Mouse (Mus musculus) liver, adult 2 months (tissue): ENCODE measurements around the gene Fbxl14. TPM values are rescaled to one million over a fixed set of nuclear protein-coding genes. Genes with fewer than 3 reads are reported as not detected.

Experiments
- DNase-seq: peaks from one replicate; pipeline ENCODE4 v3.0.0-alpha.2; 2011; ENCODE audit warnings: low read depth, low spot score; ENCODE audit errors: extremely low read depth
- H3K27ac ChIP-seq: fragments of 200-500 bp; replicated peaks from 2 replicates; pipeline ENCODE4 v1.5.1; 2012; ENCODE audit warnings: low read depth, mild to moderate bottlenecking, control low read depth, inconsistent platforms, low read length; ENCODE audit not compliant: insufficient read depth
- H3K27me3 ChIP-seq: fragments of 200-500 bp; 2 replicates; pipeline ENCODE4 v1.6.1; 2012; ENCODE audit warnings: mild to moderate bottlenecking, moderate library complexity, low read length, inconsistent platforms; ENCODE audit not compliant: control insufficient read depth, insufficient read depth
- H3K36me3 ChIP-seq: fragments of 200-500 bp; 2 replicates; pipeline ENCODE4 v1.6.1; 2012; ENCODE audit warnings: low read length, inconsistent platforms; ENCODE audit not compliant: control insufficient read depth, insufficient read depth
- H3K4me1 ChIP-seq: fragments of 200-500 bp; 2 replicates; pipeline ENCODE4 v1.6.1; 2011; ENCODE audit warnings: low read length; ENCODE audit not compliant: control insufficient read depth, insufficient read depth
- H3K4me3 ChIP-seq: fragments of 200-500 bp; 2 replicates; pipeline ENCODE4 v1.5.1; 2011; ENCODE audit warnings: low read depth, mild to moderate bottlenecking, control low read depth, low read length, moderate library complexity; ENCODE audit not compliant: insufficient read depth
- H3K79me2 ChIP-seq: fragments of 200-500 bp; 2 replicates; pipeline ENCODE4 v1.6.1; 2012; ENCODE audit warnings: inconsistent platforms, mild to moderate bottlenecking, low read length, moderate library complexity; ENCODE audit not compliant: control insufficient read depth, insufficient read depth
- H3K9ac ChIP-seq: fragments of 200-500 bp; 2 replicates; pipeline ENCODE4 v1.6.1; 2012; ENCODE audit warnings: low read depth, mild to moderate bottlenecking, control low read depth, inconsistent platforms, low read length
- CTCF ChIP-seq: fragments of 200-500 bp; IDR thresholded peaks from 2 replicates; pipeline ENCODE4 v1.5.1; 2011; ENCODE audit warnings: low read depth, low read length, control low read depth
- POLR2A ChIP-seq: fragments of 200-500 bp; IDR thresholded peaks from 2 replicates; pipeline ENCODE4 v1.6.1; 2011; ENCODE audit warnings: low read length, control low read depth; ENCODE audit not compliant: insufficient read depth; ENCODE audit errors: extremely low read depth
- WGBS: fragments of 180-500 bp; shearing (Covaris S2); methylation state at CpG from one replicate; pipeline ENCODE4 v1.1.7; 2018; 5-methylcytosine and 5-hydroxymethylcytosine counted together
- polyA plus RNA-seq: library from polyadenylated mRNA; depleted of rRNA; stranded (reverse); fragments of >200 nt; gene quantifications from 2 replicates; pipeline ENCODE4 v1.2.3, GENCODE M21; 2012
- total RNA-seq: library from RNA; depleted of rRNA; stranded (reverse); fragments of >200 nt; gene quantifications from 2 replicates; pipeline ENCODE4 v1.2.3, GENCODE M21; 2014

The Fbxl14 gene
- total and polyA plus RNA-seq, 2 experiments, result 5.0 to 18.7 TPM

- H3K36me3 ChIP-seq, result no peaks in the 10 kb centered on the region
- H3K27ac ChIP-seq, result no peak overlapping the region
- H3K9ac ChIP-seq, result no peak overlapping the region
- no peak overlapping the region for H3K4me3 ChIP-seq
- H3K79me2 ChIP-seq, result no peaks in the 10 kb centered on the region
- peaks cover 8% of the 10 kb centered on the region for H3K4me1 ChIP-seq
- DNase-seq, result no peak
- no peak for TF ChIP-seq POLR2A
- TF ChIP-seq CTCF, result no peak
- 73% methylated on average over 7 of the region's 7 CpGs for WGBS
- H3K27me3 ChIP-seq, result no peaks in the 10 kb centered on the region
Measured at GRCm38 (mm10) chr6:119473446-119473845, 6.0 kb upstream of the Fbxl14 start.

GRCm38 (mm10) chr6:119473992-119474391, 5.5 kb upstream of the Fbxl14 start:
- TF ChIP-seq CTCF (no peak), POLR2A (no peak)
- H3K27ac ChIP-seq, result no peak overlapping the region
- H3K4me3 ChIP-seq, result no peak overlapping the region
- no peak overlapping the region for H3K9ac ChIP-seq
- peaks cover 9% of the 10 kb centered on the region for H3K4me1 ChIP-seq
- no peaks in the 10 kb centered on the region for H3K27me3 ChIP-seq
- 64% methylated on average over 4 of the region's 4 CpGs for WGBS
- H3K79me2 ChIP-seq, result no peaks in the 10 kb centered on the region
- H3K36me3 ChIP-seq, result no peaks in the 10 kb centered on the region
- no peak for DNase-seq

- Histone ChIP-seq H3K79me2 (peaks cover 12% of the 10 kb centered on the region), H3K4me3 (no peak overlapping the region), H3K27ac (no peak overlapping the region), H3K36me3 (no peaks in the 10 kb centered on the region), H3K27me3 (no peaks in the 10 kb centered on the region), H3K9ac (no peak overlapping the region), H3K4me1 (peaks cover 16% of the 10 kb centered on the region)
- no peak for DNase-seq
- TF ChIP-seq CTCF (no peak), POLR2A (no peak)
- 40% methylated on average over 6 of the region's 6 CpGs for WGBS
Measured at GRCm38 (mm10) chr6:119475988-119476387, 3.5 kb upstream of the Fbxl14 start.

- 18% methylated on average over 13 of the region's 13 CpGs for WGBS
- no peaks in the 10 kb centered on the region for H3K27me3 ChIP-seq
- H3K79me2 ChIP-seq, result peaks cover 16% of the 10 kb centered on the region
- no peak overlapping the region for H3K27ac ChIP-seq
- no peaks in the 10 kb centered on the region for H3K36me3 ChIP-seq
- H3K4me3 ChIP-seq, result no peak overlapping the region
- DNase-seq, result peak; percentile 61
- H3K9ac ChIP-seq, result no peak overlapping the region
- peaks cover 16% of the 10 kb centered on the region for H3K4me1 ChIP-seq
- TF ChIP-seq CTCF, result no peak
- no peak for TF ChIP-seq POLR2A
Measured at GRCm38 (mm10) chr6:119477686-119478310, 1.7 kb upstream of the Fbxl14 start.

GRCm38 (mm10) chr6:119478560-119479342, 717 bp upstream of the Fbxl14 start:
- peak overlapping the region; percentile 99 for H3K9ac ChIP-seq
- no peaks in the 10 kb centered on the region for H3K27me3 ChIP-seq
- peak; percentile 46 for DNase-seq
- no peaks in the 10 kb centered on the region for H3K36me3 ChIP-seq
- H3K79me2 ChIP-seq, result peaks cover 16% of the 10 kb centered on the region
- peaks cover 16% of the 10 kb centered on the region for H3K4me1 ChIP-seq
- 2% methylated on average over 49 of the region's 49 CpGs for WGBS
- peak overlapping the region; percentile 99 for H3K4me3 ChIP-seq
- TF ChIP-seq POLR2A (0 out of 2 replicates have a peak, but pooled peaks have one; percentile 16), CTCF (no peak)
- H3K27ac ChIP-seq, result peak overlapping the region; percentile 99
